Mouse (Mus musculus) midbrain, embryonic 14.5 days (tissue): ENCODE data around the gene Plcb4. TPM values are rescaled to one million over a fixed set of nuclear protein-coding genes. Genes with fewer than 3 reads are reported as not detected.

Source experiments
- ATAC-seq: fragments of 200-750 bp; cut with Nextera tagmentation; 2 replicates; pipeline ENCODE4 v1.8.0; 2017; ENCODE audit warnings: moderate number of reproducible peaks, moderate library complexity; ENCODE audit not compliant: low FRiP score, low TSS enrichment
- DNase-seq: peaks from one replicate; pipeline ENCODE4 v3.0.0-alpha.2; 2015
- H3K27ac ChIP-seq: fragments of 300-500 bp; sonication (generic); replicated peaks from 2 replicates; pipeline ENCODE4 v1.5.1; 2014; ENCODE audit warnings: mild to moderate bottlenecking, low read depth, low read length, moderate library complexity
- H3K27me3 ChIP-seq: fragments of 300-500 bp; sonication (generic); 2 replicates; pipeline ENCODE4 v1.6.1; 2014; ENCODE audit warnings: low read length, control low read depth, mixed read lengths; ENCODE audit not compliant: control insufficient read depth, insufficient read depth
- H3K36me3 ChIP-seq: fragments of 300-500 bp; sonication (generic); 2 replicates; pipeline ENCODE4 v1.6.1; 2014; ENCODE audit warnings: low read length, control low read depth; ENCODE audit not compliant: control insufficient read depth, insufficient read depth
- H3K4me1 ChIP-seq: fragments of 300-500 bp; sonication (generic); 2 replicates; pipeline ENCODE4 v1.6.1; 2014; ENCODE audit warnings: mild to moderate bottlenecking, antibody characterized with exemption, low read length, control low read depth; ENCODE audit not compliant: control insufficient read depth, insufficient read depth
- H3K4me2 ChIP-seq: fragments of 300-500 bp; sonication (generic); 2 replicates; pipeline ENCODE4 v1.6.1; 2014; ENCODE audit warnings: mild to moderate bottlenecking, low read length, moderate library complexity
- H3K4me3 ChIP-seq: fragments of 300-500 bp; sonication (generic); replicated peaks from 2 replicates; pipeline ENCODE4 v1.5.1; 2014; ENCODE audit warnings: low read depth, low read length
- H3K9ac ChIP-seq: fragments of 300-500 bp; sonication (generic); replicated peaks from 2 replicates; pipeline ENCODE4 v1.6.1; 2014; ENCODE audit warnings: mild to moderate bottlenecking, low read length, moderate library complexity
- H3K9me3 ChIP-seq: fragments of 300-500 bp; sonication (generic); 2 replicates; pipeline ENCODE4 v1.6.1; 2016; ENCODE audit warnings: low read length, control low read depth, mixed read lengths; ENCODE audit not compliant: control insufficient read depth
- WGBS: fragments of 180-500 bp; shearing (Covaris S2); extraction: QIAGEN DNeasy Blood & Tissue Kit; methylation state at CpG from one replicate; pipeline ENCODE4 v1.1.7; 2014; 5-methylcytosine and 5-hydroxymethylcytosine counted together
- polyA plus RNA-seq: library from polyadenylated mRNA; unstranded; fragments of >200 nt; fragmentation: Nextera tagmentation; extraction: Ambion mirVana; gene quantifications from 2 replicates; pipeline ENCODE4 v1.2.1, GENCODE M21; 2014

The Plcb4 gene
- polyA plus RNA-seq, 1 experiment from 2014 or later: 52.4 TPM

- Histone ChIP-seq H3K9me3 (no peaks in the 10 kb centered on the region), H3K4me2 (no peak overlapping the region), H3K9ac (no peak overlapping the region), H3K4me3 (no peak overlapping the region), H3K36me3 (no peaks in the 10 kb centered on the region), H3K27ac (no peak overlapping the region), H3K4me1 (no peaks in the 10 kb centered on the region), H3K27me3 (no peaks in the 10 kb centered on the region)
- DNase-seq (no peak), ATAC-seq (no peak)
- WGBS: 75% methylated on average over 1 of the region's 1 CpGs
Measured at GRCm38 (mm10) chr2:135947839-135948238, 289.0 kb downstream of the Plcb4 start.

GRCm38 (mm10) chr2:135954760-135955548 lies 296.1 kb downstream of the Plcb4 start:
- H3K9ac ChIP-seq: no peak overlapping the region
- ATAC-seq (no peak), DNase-seq (no peak)
- H3K4me1 ChIP-seq: no peaks in the 10 kb centered on the region
- H3K27ac ChIP-seq: no peak overlapping the region
- no peak overlapping the region for H3K4me3 ChIP-seq
- H3K4me2 ChIP-seq: no peak overlapping the region
- peaks cover 14% of the 10 kb centered on the region; the same call in 1 of the 2 replicates for H3K36me3 ChIP-seq
- H3K27me3 ChIP-seq: no peaks in the 10 kb centered on the region
- H3K9me3 ChIP-seq: no peaks in the 10 kb centered on the region
- WGBS: 89% methylated on average over 13 of the region's 13 CpGs

GRCm38 (mm10) chr2:135955796-135956195 lies 297.0 kb downstream of the Plcb4 start:
- no peaks in the 10 kb centered on the region for H3K27me3 ChIP-seq
- H3K36me3 ChIP-seq: peaks cover 14% of the 10 kb centered on the region; the same call in 1 of the 2 replicates
- H3K4me2 ChIP-seq: no peak overlapping the region
- H3K27ac ChIP-seq: no peak overlapping the region
- no peak for ATAC-seq
- no peak for DNase-seq
- H3K9me3 ChIP-seq: no peaks in the 10 kb centered on the region
- H3K9ac ChIP-seq: no peak overlapping the region
- H3K4me3 ChIP-seq: no peak overlapping the region
- WGBS: 86% methylated on average over 8 of the region's 8 CpGs
- H3K4me1 ChIP-seq: no peaks in the 10 kb centered on the region

GRCm38 (mm10) chr2:135957689-135958088 lies 298.9 kb downstream of the Plcb4 start:
- WGBS: 38% methylated on average over 7 of the region's 7 CpGs
- Histone ChIP-seq H3K27ac (no peak overlapping the region), H3K27me3 (no peaks in the 10 kb centered on the region), H3K36me3 (peaks cover 14% of the 10 kb centered on the region; the same call in 1 of the 2 replicates), H3K4me1 (no peaks in the 10 kb centered on the region), H3K9me3 (no peaks in the 10 kb centered on the region), H3K4me2 (no peak overlapping the region), H3K9ac (no peak overlapping the region), H3K4me3 (no peak overlapping the region)
- ATAC-seq (peak; percentile 64; the same call in 1 of the 2 replicates), DNase-seq (peak; percentile 87)

GRCm38 (mm10) chr2:135958453-135958852 lies 299.6 kb downstream of the Plcb4 start:
- Histone ChIP-seq H3K9ac (no peak overlapping the region), H3K4me1 (no peaks in the 10 kb centered on the region), H3K9me3 (no peaks in the 10 kb centered on the region), H3K36me3 (peaks cover 12% of the 10 kb centered on the region; the same call in 1 of the 2 replicates), H3K4me3 (no peak overlapping the region), H3K4me2 (no peak overlapping the region), H3K27ac (no peak overlapping the region), H3K27me3 (no peaks in the 10 kb centered on the region)
- WGBS: 94% methylated on average over 17 of the region's 17 CpGs
- no peak for DNase-seq
- no peak for ATAC-seq

GRCm38 (mm10) chr2:135963089-135963488 lies 304.3 kb downstream of the Plcb4 start:
- DNase-seq (no peak), ATAC-seq (no peak)
- Histone ChIP-seq H3K9ac (no peak overlapping the region), H3K36me3 (peaks cover 2% of the 10 kb centered on the region; the same call in 1 of the 2 replicates), H3K27me3 (no peaks in the 10 kb centered on the region), H3K4me1 (no peaks in the 10 kb centered on the region), H3K4me3 (no peak overlapping the region), H3K9me3 (no peaks in the 10 kb centered on the region), H3K27ac (no peak overlapping the region), H3K4me2 (no peak overlapping the region)
- WGBS: 82% methylated on average over 14 of the region's 14 CpGs

- peak; percentile 87 for DNase-seq
- Histone ChIP-seq H3K27ac (no peak overlapping the region), H3K27me3 (no peaks in the 10 kb centered on the region), H3K36me3 (0 out of 2 replicates have a peak, but pooled peaks cover 2% of the 10 kb centered on the region), H3K4me3 (no peak overlapping the region), H3K4me2 (no peak overlapping the region), H3K9me3 (no peaks in the 10 kb centered on the region), H3K4me1 (no peaks in the 10 kb centered on the region), H3K9ac (no peak overlapping the region)
- 58% methylated on average over 16 of the region's 16 CpGs for whole genome bisulfite sequencing
- ATAC-seq: peak; percentile 34; the same call in 1 of the 2 replicates
Measured at GRCm38 (mm10) chr2:135966871-135967557, 308.2 kb downstream of the Plcb4 start.

GRCm38 (mm10) chr2:135968159-135968558 lies 309.3 kb downstream of the Plcb4 start:
- Histone ChIP-seq H3K27ac (no peak overlapping the region), H3K4me2 (no peak overlapping the region), H3K4me3 (no peak overlapping the region), H3K27me3 (no peaks in the 10 kb centered on the region), H3K36me3 (peaks cover 11% of the 10 kb centered on the region; the same call in 1 of the 2 replicates), H3K9ac (no peak overlapping the region), H3K9me3 (no peaks in the 10 kb centered on the region), H3K4me1 (no peaks in the 10 kb centered on the region)
- DNase-seq (peak; percentile 50), ATAC-seq (no peak)
- WGBS: 58% methylated on average over 12 of the region's 12 CpGs
